Mouse (Mus musculus) liver, embryonic 14.5 days (tissue): Measurements from ENCODE around the gene Sema4a.

Source experiments
- CTCF ChIP-seq: IDR thresholded peaks from 2 replicates; pipeline ENCODE4 v1.5.1; 2016; ENCODE audit warnings: antibody characterized with exemption, low read depth, control low read depth
- EP300 ChIP-seq: IDR thresholded peaks from 2 replicates; pipeline ENCODE4 v1.6.1; 2016; ENCODE audit warnings: antibody characterized with exemption, low read depth

GRCm38 (mm10) chr3:88483621-88484020, 22.6 kb upstream of the Sema4a start:
- TF ChIP-seq CTCF (peak; percentile 97), EP300 (no peak)
